Mouse (Mus musculus): ENCODE results near the gene Hsph1.
A peak's percentile ranks its signal among the peaks of the same experiment; 100 is the strongest.

Gene Hsph1

DNA sequence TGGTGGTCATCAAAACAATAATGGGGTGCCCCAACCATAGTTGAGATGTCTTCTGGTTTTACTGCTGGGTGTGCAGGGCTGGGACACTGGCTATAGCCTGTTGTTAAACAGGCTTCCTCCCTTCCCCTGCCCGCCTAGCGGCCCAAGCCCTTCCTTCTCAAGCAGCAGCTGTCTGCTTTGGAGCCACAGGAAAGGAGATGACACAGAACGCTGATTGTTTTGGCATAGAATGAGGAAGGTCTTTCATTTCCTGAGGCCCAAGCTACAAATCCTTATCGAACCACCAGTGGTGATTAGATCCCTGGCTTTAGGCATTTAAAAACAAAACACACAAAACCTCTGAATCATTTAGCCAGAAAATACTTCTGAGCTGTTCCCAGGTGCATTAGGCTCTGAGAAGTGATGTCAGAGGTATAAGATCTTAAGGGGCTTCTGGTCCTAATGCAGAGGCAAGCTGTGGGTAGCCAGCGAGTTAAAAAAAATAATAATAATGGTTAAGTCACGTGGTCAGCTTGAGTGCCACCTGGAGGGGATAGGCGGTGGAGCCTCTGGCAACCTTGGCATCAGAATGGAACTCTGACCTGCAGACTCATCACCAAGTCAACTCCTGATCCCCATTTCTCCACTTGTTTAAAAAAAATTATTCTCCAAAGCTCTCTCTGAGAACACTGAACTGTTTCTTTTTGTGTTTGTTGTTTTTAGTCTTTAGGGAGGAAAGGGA lies 47.2 kb downstream of the Hsph1 start:
- DNase-seq (ENCODE audit: low spot score), result no peak

- DNase-seq (ENCODE audit: low spot score), result no peak
Measured at GRCm38 (mm10) chr5:149587327-149587895, 48.8 kb downstream of the Hsph1 start.

- DNase-seq (ENCODE audit: low spot score), result peak; percentile 23
Measured at GRCm38 (mm10) chr5:149585910-149586309, 50.3 kb downstream of the Hsph1 start.

GRCm38 (mm10) chr5:149585231-149585630 lies 50.9 kb downstream of the Hsph1 start:
- DNase-seq (ENCODE audit: low spot score), result no peak

DNA sequence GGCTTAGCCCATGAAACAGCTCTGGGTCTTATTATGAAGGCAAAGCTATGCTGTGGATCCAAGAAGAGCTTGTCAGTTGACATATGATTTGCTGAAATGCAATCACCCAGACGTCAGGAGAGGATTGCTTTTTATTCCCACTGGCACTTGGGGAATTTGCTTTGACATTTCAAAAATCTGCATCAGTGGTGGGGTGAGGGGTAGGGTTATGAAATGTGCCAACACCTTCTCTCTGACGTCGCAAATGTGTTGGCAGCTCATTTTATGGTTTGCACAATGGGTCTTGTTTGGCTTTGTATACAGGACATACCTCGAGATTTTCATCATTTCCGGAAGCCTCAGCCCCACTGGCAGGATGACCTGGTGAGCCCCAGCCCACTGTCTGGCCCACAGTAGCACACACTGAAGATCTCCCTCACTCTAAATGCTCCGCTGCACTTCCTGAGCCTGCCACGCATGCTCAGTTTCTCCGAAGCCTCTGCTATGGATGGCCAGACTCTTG lies 52.0 kb downstream of the Hsph1 start:
- no peak for DNase-seq (ENCODE audit: low spot score)

DNA sequence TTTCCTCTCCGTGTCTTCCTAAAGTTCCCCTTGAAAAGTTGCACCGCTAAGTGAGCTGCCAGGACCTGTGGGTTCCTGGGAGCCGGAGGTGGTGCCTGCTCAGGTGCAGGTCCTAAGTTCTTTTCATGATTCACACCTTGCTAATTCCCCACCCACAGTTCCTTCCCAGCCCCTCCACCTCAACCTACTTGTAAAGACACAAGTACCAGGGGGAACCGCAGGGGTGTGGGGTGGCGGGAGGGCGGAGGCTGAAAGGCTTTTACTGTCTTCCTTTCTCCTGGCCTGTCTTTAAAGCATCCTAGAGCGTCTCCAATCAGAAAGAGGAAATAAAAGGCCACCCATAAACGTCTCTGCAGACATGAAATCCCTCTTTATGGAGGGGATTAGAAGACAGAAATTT lies 52.7 kb downstream of the Hsph1 start:
- DNase-seq (ENCODE audit: low spot score), result no peak

DNA sequence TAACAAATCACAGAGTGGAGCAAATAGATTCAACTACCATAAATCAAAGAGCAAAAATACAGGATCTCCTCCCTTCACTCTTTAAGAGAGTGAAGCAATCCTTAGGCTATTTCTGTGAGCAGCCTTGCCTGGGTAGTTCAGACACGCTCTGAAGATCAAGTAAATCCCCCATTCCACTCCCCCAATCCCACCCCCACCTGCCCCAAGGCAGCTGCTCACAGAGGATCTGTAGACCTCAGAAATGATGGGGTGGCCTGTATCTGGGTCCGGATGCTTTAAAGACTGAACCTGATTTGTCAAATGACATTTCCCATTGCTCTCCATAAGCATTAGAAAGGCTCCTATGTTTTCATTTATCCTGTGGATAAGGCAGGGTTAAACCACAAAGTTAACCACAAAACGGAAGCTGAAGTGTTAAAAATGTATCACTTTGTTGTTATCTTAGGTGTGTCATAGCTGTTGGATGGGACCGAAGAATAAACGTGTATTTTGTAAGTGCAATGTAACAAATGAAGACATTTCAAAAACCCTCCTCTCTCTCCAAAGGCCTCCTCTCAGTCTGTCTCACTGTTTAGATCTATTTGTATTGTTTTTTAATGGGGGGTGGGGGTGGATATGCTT lies 53.4 kb downstream of the Hsph1 start:
- no peak for DNase-seq (ENCODE audit: low spot score)

- no peak for DNase-seq (ENCODE audit: low spot score)
Measured at GRCm38 (mm10) chr5:149577449-149577848, 58.7 kb downstream of the Hsph1 start.

- DNase-seq (ENCODE audit: low spot score), result no peak
Measured at GRCm38 (mm10) chr5:149576977-149577376, 59.2 kb downstream of the Hsph1 start.

DNA sequence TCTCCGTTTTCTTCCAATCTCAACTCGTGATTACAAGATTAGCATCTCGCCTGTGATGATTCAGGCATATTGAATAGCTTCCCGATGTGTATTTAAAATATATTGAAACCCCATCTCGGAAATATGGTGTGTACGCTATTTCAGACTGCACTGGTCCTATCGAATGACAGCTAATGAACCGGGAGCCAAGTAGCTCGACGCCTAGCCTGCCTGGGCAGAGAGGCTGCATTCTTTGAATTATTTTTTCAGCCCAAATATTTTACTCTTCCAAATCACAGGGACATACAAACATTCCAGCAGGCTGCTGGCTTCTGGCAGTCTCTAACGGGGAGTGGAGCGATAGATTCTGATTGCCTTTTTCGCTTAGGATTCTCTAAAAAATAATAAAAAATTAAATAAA lies 67.2 kb downstream of the Hsph1 start:
- DNase-seq (ENCODE audit: low spot score), result no peak

- no peak for DNase-seq (ENCODE audit: low spot score)
Measured at GRCm38 (mm10) chr5:149566957-149567356, 69.2 kb downstream of the Hsph1 start.

- no peak for DNase-seq (ENCODE audit: low spot score)
Measured at GRCm38 (mm10) chr5:149566026-149566425, 70.2 kb downstream of the Hsph1 start.
